Mouse (Mus musculus) MEL (cell line): Measurements from ENCODE around the gene Map4.

Source experiments
- E2F4 ChIP-seq: IDR thresholded peaks from 2 replicates; pipeline ENCODE4 v1.6.1; 2011; ENCODE audit warnings: low read depth, low read length, improper control_type of control experiment, borderline replicate concordance
- EP300 ChIP-seq, 2 experiments: IDR thresholded peaks; 2 replicates each; pipeline ENCODE4 v1.6.1; 2011; ENCODE audit warnings: improper control_type of control experiment in 2 of 2, low read length in 2 of 2, low read depth in 1 of 2, mild to moderate bottlenecking in 1 of 2
- HCFC1 ChIP-seq: IDR thresholded peaks from 2 replicates; pipeline ENCODE4 v1.6.1; 2012; ENCODE audit warnings: low read depth, mild to moderate bottlenecking, inconsistent platforms, low read length, improper control_type of control experiment, moderate library complexity
- KAT2A ChIP-seq: conservative IDR thresholded peaks from 2 replicates; pipeline ENCODE4 v1.6.1; 2012; ENCODE audit warnings: low read depth, low read length, improper control_type of control experiment, inconsistent platforms
- MAZ ChIP-seq: IDR thresholded peaks from 2 replicates; pipeline ENCODE4 v1.6.1; 2012; ENCODE audit warnings: low read depth, mild to moderate bottlenecking, inconsistent platforms, low read length, improper control_type of control experiment
- MXI1 ChIP-seq: IDR thresholded peaks from 2 replicates; pipeline ENCODE4 v1.6.1; 2011; ENCODE audit warnings: mild to moderate bottlenecking, low read depth, low read length, improper control_type of control experiment

- TF ChIP-seq KAT2A (no peak), EP300 (IDR thresholded peaks at IDR 0.05; ENCODE audit: low read depth in 1 of 2, low read length in 2 of 2) (no peak), HCFC1 (no peak), E2F4 (no peak), MAZ (no peak; the same call in 1 of the 2 replicates), MXI1 (no peak)
Measured at GRCm38 (mm10) chr9:109932756-109933375, 1.6 kb downstream of the Map4 start.
